Mouse (Mus musculus): ENCODE measurements at regions not wholly inside any gene's neighbourhood (a gene's known extent, or its start where the extent isn't known, plus 50 kb on each side); places are given as distances from the start of the nearest gene placed in this dataset.
A peak's percentile ranks its signal among the peaks of the same experiment; 100 is the strongest.

- no peak for DNase-seq
Observed at GRCm38 (mm10) chr1:136723839-136724443, 99.2 kb downstream of the Zfp281 start.

- DNase-seq: no peak
Observed at GRCm38 (mm10) chr1:136725242-136725641, 100.5 kb downstream of the Zfp281 start.

DNA sequence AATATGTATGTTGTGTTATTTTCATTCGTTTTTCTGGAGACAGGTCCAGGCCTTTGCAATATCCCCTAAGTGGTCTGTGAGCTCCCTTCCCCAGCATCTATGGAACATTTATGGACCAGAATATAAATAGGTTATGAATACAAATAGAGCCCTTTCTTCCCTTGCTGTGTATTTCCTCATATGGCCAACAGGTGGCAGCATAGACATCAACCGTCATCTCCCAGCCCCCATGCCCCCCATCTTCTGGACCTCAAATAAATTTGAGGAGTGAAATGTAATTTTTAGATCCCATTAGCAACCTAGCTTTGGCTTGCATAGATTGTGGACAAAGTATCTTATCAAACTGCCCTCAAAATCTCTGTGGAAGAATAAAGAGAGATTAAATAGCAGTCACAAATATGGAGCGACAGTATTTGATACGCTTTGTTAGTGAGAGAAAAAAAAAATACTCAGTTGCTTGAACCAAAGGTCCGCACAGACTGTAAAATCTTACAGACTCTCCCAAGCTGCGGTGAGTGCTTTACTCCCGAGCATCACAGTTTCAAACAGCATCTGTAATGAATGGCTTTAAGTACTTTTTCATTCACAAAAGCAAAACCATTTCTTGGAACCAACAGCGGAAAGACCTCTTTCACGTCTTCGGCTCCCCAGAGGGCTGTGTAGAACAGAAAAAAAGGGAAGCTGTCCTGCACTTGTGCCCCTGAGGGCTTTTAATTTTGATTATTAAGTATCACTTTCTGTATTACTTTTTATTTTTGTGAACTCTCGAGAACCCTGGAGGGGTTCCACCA, 101.6 kb downstream of the Zfp281 start:
- peak; percentile 34 for DNase-seq

GRCm38 (mm10) chr1:136727868-136728631, 103.3 kb downstream of the Zfp281 start:
- no peak for DNase-seq

GRCm38 (mm10) chr1:136728632-136728944, 103.9 kb downstream of the Zfp281 start:
- DNase-seq: no peak

- DNase-seq: no peak
Observed at GRCm38 (mm10) chr1:136730638-136731037, 105.9 kb downstream of the Zfp281 start.

DNA sequence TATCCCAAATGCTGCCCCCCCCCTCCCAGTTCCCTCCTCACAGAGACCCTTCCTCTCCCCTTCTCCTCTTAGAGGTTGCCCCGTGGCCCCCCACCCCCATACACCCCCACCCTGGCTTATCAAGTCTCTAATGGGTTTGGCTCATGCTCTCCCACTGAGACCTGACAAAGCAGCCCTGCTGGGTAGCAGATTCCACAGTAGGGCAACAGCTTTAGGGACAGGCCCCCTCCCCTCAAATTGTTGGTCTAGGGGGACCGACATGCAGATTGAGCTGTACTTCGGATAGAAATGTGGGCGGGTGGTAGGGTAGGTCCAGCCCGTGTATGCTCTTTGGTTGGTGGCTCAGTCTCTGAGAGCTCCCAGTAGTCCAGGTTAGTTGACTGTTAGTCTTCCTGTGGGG, 113.3 kb downstream of the Zfp281 start:
- DNase-seq: no peak

DNA sequence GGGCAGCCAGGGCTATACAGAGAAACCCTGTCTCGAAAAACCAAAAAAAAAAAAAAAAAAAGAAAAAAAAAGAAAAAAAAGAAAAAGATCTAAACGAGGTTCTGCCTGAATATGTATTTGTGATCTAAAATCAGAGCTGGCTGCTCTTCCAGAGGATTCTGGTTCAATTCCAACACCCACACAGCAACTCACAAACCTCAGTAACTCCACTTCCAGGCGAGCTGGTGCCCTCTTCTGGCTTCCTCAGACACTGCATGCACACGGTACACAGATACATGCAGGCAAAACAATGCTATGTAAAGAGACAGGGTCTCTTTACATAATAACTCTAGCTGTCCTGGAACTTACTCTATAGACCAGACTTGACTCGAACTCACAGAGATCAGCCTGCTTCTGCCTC, 114.8 kb downstream of the Zfp281 start:
- DNase-seq: peak; percentile 55

GRCm38 (mm10) chr1:136741061-136741460, 116.4 kb downstream of the Zfp281 start:
- no peak for DNase-seq

DNA sequence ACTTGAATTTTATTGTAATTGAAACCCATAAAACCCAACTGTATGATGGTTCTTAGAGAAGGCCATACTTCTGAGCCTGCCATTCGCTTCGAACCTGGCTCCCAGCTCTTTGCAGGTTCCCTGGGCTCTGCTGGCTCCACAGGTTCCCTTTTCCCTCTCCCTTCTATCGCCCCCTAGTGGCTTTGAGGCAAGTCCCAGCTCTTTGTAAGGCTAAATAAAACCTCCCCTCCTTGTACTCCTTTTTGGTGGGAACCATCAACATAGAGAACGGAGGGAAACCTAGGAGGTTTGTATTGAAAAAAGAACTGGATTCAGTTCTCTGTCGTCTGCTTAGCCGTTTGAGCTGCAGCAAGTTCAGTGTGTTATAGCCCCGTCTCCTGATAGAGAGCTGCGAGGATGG, 124.5 kb downstream of the Zfp281 start:
- DNase-seq: peak; percentile 62

- peak; percentile 21 for DNase-seq
Observed at GRCm38 (mm10) chr1:136751464-136752191, 126.9 kb downstream of the Zfp281 start.

DNA sequence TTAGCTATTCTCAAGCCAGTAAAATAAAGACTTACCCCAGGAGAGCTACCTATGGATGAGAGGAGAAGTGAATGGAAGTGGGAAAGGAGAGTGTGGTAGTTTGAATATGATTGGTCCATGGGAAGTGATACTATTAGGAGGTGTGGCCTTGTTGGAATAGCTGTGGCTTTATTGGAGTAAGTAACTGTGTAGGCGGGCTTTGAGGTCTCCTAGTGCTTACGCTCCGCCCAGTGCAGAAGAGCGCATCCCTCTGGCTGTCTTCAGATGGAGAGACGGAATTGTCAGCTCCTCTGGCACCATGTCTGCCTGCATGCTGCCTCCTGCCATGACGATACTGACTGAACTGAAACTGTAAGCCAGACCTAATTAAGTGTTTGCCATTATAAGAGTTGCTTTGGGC, 129.6 kb downstream of the Zfp281 start:
- no peak for DNase-seq

DNA sequence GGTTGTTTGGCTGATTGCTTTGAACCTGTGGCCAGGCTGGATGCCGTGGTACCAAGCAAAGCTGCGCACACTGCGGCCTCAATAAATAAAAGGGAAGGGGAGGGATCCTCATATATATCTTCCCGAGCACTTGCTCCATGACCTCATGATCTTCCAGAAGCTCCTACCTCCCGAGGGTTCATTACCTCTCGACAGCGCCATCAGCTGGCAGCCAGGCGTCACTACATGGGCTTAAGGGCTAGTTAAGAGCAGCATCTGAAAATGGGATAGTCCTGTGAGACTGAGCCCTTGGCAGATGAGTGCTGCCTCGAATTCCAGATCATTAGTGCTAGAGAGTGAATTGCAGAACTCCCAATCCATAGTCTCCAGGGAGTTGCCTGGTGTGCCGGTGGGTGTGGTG, 134.0 kb downstream of the Zfp281 start:
- DNase-seq: no peak

- no peak for DNase-seq
Observed at GRCm38 (mm10) chr1:136759164-136759563, 134.5 kb downstream of the Zfp281 start.

DNA sequence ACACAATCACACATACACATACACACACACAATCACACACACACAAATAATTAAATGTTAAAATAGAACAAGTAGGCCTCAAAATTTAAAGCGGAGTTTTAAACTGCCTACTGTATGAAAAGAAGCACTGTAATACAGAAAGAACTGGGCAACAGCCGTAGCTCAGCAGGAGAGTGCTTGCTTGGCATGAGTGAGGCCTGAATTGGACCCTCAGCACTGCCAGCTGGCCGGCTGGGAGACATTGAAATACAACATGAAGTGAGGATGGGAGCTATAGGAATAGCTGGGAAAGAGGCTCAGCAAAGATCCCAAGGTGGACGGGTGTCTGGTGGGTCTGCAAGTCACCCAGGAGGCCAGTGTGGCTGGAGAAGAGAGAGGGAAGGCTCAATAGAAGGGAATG, 136.8 kb downstream of the Zfp281 start:
- no peak for DNase-seq

- peak; percentile 54 for DNase-seq
Observed at GRCm38 (mm10) chr1:136768969-136769401, 144.3 kb downstream of the Zfp281 start.

- DNase-seq: no peak
Observed at GRCm38 (mm10) chr1:136773743-136774142, 149.0 kb downstream of the Zfp281 start.

- no peak for DNase-seq
Observed at GRCm38 (mm10) chr1:136776211-136776610, 151.5 kb downstream of the Zfp281 start.

- DNase-seq: no peak
Observed at GRCm38 (mm10) chr1:136777263-136777980, 152.7 kb downstream of the Zfp281 start.

GRCm38 (mm10) chr1:136779384-136779783, 154.7 kb downstream of the Zfp281 start:
- DNase-seq: no peak

DNA sequence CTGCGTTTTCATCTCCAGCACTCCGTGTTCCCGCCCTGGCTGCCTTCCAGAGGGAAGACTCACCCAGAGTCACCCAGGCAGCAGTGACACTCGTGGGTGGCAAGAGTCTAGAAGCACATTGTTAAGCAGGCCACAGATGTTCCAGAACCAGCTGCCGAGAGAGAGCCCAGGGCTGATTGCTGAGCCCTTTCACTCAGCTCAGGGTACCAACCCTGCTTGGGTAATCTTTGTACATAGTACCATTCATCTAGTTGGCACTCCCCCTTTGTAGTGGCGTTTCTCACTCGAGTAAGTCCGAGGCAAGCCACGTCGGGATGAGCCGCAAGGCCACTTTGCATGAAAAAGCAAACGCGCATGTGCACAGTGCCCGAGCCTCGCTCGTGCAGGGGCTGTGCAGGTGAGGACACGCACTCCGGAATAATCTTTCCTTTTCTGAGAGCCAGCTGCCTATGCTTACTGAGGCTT, 156.9 kb downstream of the Zfp281 start:
- peak; percentile 34 for DNase-seq

DNA sequence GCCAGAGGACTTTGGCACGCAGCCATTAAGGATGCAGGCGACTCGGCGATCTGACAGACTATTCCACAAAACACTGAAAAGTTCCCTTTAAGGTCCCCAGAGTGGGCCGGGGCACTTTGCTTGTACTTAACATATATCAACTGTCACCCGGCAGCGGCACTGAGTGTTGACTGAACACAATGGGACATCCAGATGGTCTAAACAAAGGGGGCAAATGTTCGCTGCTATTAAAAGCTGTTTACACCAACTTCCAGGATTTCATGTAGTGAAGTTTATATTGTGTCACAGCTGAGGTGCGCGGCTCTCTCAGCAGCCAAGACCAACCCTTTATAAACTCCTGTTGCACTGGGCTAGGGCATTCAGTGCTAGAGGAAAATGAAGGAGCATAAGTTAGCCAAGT, 157.6 kb downstream of the Zfp281 start:
- DNase-seq: peak; percentile 35
